Mouse (Mus musculus): Measurements from ENCODE around the gene Pdha2.

Gene Pdha2

GRCm38 (mm10) chr3:141212255-141212654, at the start of gene Pdha2:
Pdha2 (minus strand) TSS chr3:141212355.
- DNase-seq: no peak

GRCm38 (mm10) chr3:141260518-141260917, 48.4 kb upstream of the Pdha2 start:
- no peak for DNase-seq

GRCm38 (mm10) chr3:141251440-141251839, 39.3 kb upstream of the Pdha2 start:
- no peak for DNase-seq

GRCm38 (mm10) chr3:141244725-141245298, 32.7 kb upstream of the Pdha2 start:
- no peak for DNase-seq

GRCm38 (mm10) chr3:141238071-141238470, 25.9 kb upstream of the Pdha2 start:
- no peak for DNase-seq

- DNase-seq: no peak
Observed at GRCm38 (mm10) chr3:141229148-141229547, 17.0 kb upstream of the Pdha2 start.

GRCm38 (mm10) chr3:141222339-141222738, 10.2 kb upstream of the Pdha2 start:
- no peak for DNase-seq

- no peak for DNase-seq
Observed at GRCm38 (mm10) chr3:141218561-141218960, 6.4 kb upstream of the Pdha2 start.

- DNase-seq: no peak
Observed at GRCm38 (mm10) chr3:141216999-141217398, 4.8 kb upstream of the Pdha2 start.

GRCm38 (mm10) chr3:141216237-141216636, 4.1 kb upstream of the Pdha2 start:
- no peak for DNase-seq

- no peak for DNase-seq
Observed at GRCm38 (mm10) chr3:141214789-141215188, 2.6 kb upstream of the Pdha2 start.

- no peak for DNase-seq
Observed at GRCm38 (mm10) chr3:141214197-141214596, 2.0 kb upstream of the Pdha2 start.

GRCm38 (mm10) chr3:141211644-141212043, 511 bp downstream of the Pdha2 start:
- DNase-seq: no peak

GRCm38 (mm10) chr3:141201766-141202165, 10.4 kb downstream of the Pdha2 start:
- no peak for DNase-seq

- DNase-seq: no peak
Observed at GRCm38 (mm10) chr3:141197308-141197861, 14.8 kb downstream of the Pdha2 start.

- DNase-seq: no peak
Observed at GRCm38 (mm10) chr3:141191653-141192052, 20.5 kb downstream of the Pdha2 start.

GRCm38 (mm10) chr3:141190429-141190828, 21.7 kb downstream of the Pdha2 start:
- no peak for DNase-seq

GRCm38 (mm10) chr3:141160986-141161385, 51.2 kb downstream of the Pdha2 start:
- no peak for DNase-seq
